Mouse (Mus musculus) left cerebral cortex, postnatal 10 days (tissue): ENCODE measurements around the gene Atp1a4. TPM values are rescaled to one million over a fixed set of nuclear protein-coding genes. Genes with fewer than 3 reads are reported as not detected.

ENCODE experiments used
- DNase-seq, 2 experiments: peaks; one replicate each; pipeline ENCODE4 v3.0.0; 2021 to 2022; ENCODE audit warnings: low spot score in 2 of 2, mixed read lengths in 1 of 2; ENCODE audit errors: extremely low spot score in 1 of 2
- intact Hi-C: fragments of 180-260 bp; cut with DNase I; formaldehyde crosslinking; loops from one replicate; pipeline ENCODE4 v1.15.1; 2025
- total RNA-seq, 2 experiments: library from RNA; stranded (reverse); gene quantifications; 2 replicates each; pipeline ENCODE4 v1.2.3; 2021

The Atp1a4 gene
- total RNA-seq, 2 experiments from 2014 or later: not detected

- intact Hi-C loops: no loop called here
- no peak for DNase-seq
These were observed 54.6 kb downstream of the Atp1a4 start for GRCm38 (mm10) chr1:172203566-172203965.

- intact Hi-C loops: no loop called here
- no peak for DNase-seq
These were observed 55.2 kb downstream of the Atp1a4 start for GRCm38 (mm10) chr1:172202894-172203522.

- peak in 1 of 2 experiments; percentile 54 for DNase-seq
- intact Hi-C loops: no loop called here
These were observed 56.0 kb downstream of the Atp1a4 start for GRCm38 (mm10) chr1:172201967-172202880.

GRCm38 (mm10) chr1:172200871-172201447 is 57.3 kb downstream of the Atp1a4 start:
- intact Hi-C loops: no loop called here

GRCm38 (mm10) chr1:172200161-172200560 is 58.1 kb downstream of the Atp1a4 start:
- intact Hi-C loops: no loop called here

More at GRCm38 (mm10) chr1:172200871-172201447, 57.3 kb downstream of the Atp1a4 start:
- DNase-seq: peak; percentile 87 to 88

GRCm38 (mm10) chr1:172198996-172199395 is 59.2 kb downstream of the Atp1a4 start:
- intact Hi-C loops: no loop called here
- DNase-seq: no peak

More at GRCm38 (mm10) chr1:172200161-172200560, 58.1 kb downstream of the Atp1a4 start:
- no peak for DNase-seq

- intact Hi-C loops: no loop called here
- DNase-seq: no peak
These were observed 59.9 kb downstream of the Atp1a4 start for GRCm38 (mm10) chr1:172198316-172198715.

GRCm38 (mm10) chr1:172197851-172198250 is 60.4 kb downstream of the Atp1a4 start:
- intact Hi-C loops: no loop called here

GRCm38 (mm10) chr1:172197146-172197545 is 61.1 kb downstream of the Atp1a4 start:
- DNase-seq: no peak
- intact Hi-C loops: no loop called here

More at GRCm38 (mm10) chr1:172197851-172198250, 60.4 kb downstream of the Atp1a4 start:
- DNase-seq: no peak

- no peak for DNase-seq
- intact Hi-C loops: no loop called here
These were observed 63.8 kb downstream of the Atp1a4 start for GRCm38 (mm10) chr1:172194435-172194834.

- no peak for DNase-seq
- intact Hi-C loops: no loop called here
These were observed 66.0 kb downstream of the Atp1a4 start for GRCm38 (mm10) chr1:172192217-172192616.

GRCm38 (mm10) chr1:172191578-172191977 is 66.6 kb downstream of the Atp1a4 start:
- no peak for DNase-seq
- intact Hi-C loops: no loop called here

- DNase-seq: no peak
- intact Hi-C loops: no loop called here
These were observed 69.3 kb downstream of the Atp1a4 start for GRCm38 (mm10) chr1:172188891-172189290.

- intact Hi-C loops: no loop called here
- DNase-seq: no peak
These were observed 71.6 kb downstream of the Atp1a4 start for GRCm38 (mm10) chr1:172186401-172187289.

- DNase-seq: no peak
- intact Hi-C loops: no loop called here
These were observed 74.3 kb downstream of the Atp1a4 start for GRCm38 (mm10) chr1:172183915-172184314.

GRCm38 (mm10) chr1:172183056-172183455 is 75.2 kb downstream of the Atp1a4 start:
- intact Hi-C loops: no loop called here
- no peak for DNase-seq

GRCm38 (mm10) chr1:172181777-172182176 is 76.4 kb downstream of the Atp1a4 start:
- intact Hi-C loops: no loop called here
- no peak for DNase-seq

- no peak for DNase-seq
- intact Hi-C loops: no loop called here
These were observed 77.3 kb downstream of the Atp1a4 start for GRCm38 (mm10) chr1:172180881-172181280.

GRCm38 (mm10) chr1:172179102-172179501 is 79.1 kb downstream of the Atp1a4 start:
- intact Hi-C loops: no loop called here
- no peak for DNase-seq
